In genomic region chr8:43603657-43604056, GRCm38 (mm10) we compare ENCODE assay signal across 34 mouse cellular contexts. TPM values are rescaled to one million over a fixed set of nuclear protein-coding genes. Genes with fewer than 3 reads are reported as not detected.
"Had no signal": no experiment of that assay in that cellular context is flagged by ENCODE, and none has a peak within 500 bp of the region (broad histone marks: within the 10 kb centered on the region; RNA-seq: fewer than 3 reads in every experiment).

No protein-coding gene starts in this region.

RNA-seq across cellular contexts. Expression of gene Gm5346, which starts 23.4 kb away (rescaled TPM):
- total RNA-seq: common myeloid progenitor, adult 5-6 weeks; forebrain, postnatal 0 days; gastrocnemius, adult 18-20 months; gastrocnemius, adult 2 months; gastrocnemius, adult 8-10 months; gastrocnemius, postnatal 10 days; gastrocnemius, postnatal 14 days; gastrocnemius, postnatal 25 days; gastrocnemius, postnatal 36 days; gastrocnemius, postnatal 4 days; granulocyte monocyte progenitor cell, adult 5-6 weeks; heart, adult 18-20 months; heart, adult 2 months; heart, adult 8-10 months had no signal
- polyA plus RNA-seq: cortical plate, adult 2 months; embryonic facial prominence, embryonic 10.5 days; embryonic facial prominence, embryonic 11.5 days; embryonic facial prominence, embryonic 12.5 days; embryonic facial prominence, embryonic 13.5 days; embryonic facial prominence, embryonic 14.5 days; embryonic facial prominence, embryonic 15.5 days; erythroblast, embryonic 14.5 days; forebrain, embryonic 10.5 days; forebrain, embryonic 11.5 days; forebrain, embryonic 12.5 days; forebrain, embryonic 13.5 days; forebrain, embryonic 14.5 days; forebrain, embryonic 15.5 days; forebrain, embryonic 16.5 days; forebrain, postnatal 0 days; frontal cortex, adult 2 months; gonadal fat pad, adult 2 months; heart, adult 2 months; heart, embryonic 10.5 days; heart, embryonic 11.5 days; heart, embryonic 12.5 days had no signal

RNA-seq across cellular contexts. Expression of gene Adam26a, which starts 27.1 kb away (rescaled TPM):
- total RNA-seq: common myeloid progenitor, adult 5-6 weeks; gastrocnemius, adult 18-20 months; gastrocnemius, adult 2 months; gastrocnemius, adult 8-10 months; gastrocnemius, postnatal 10 days; gastrocnemius, postnatal 14 days; gastrocnemius, postnatal 25 days; gastrocnemius, postnatal 36 days; gastrocnemius, postnatal 4 days; granulocyte monocyte progenitor cell, adult 5-6 weeks; heart, adult 18-20 months; heart, adult 2 months; heart, adult 8-10 months had no signal
- polyA plus RNA-seq: cortical plate, adult 2 months; embryonic facial prominence, embryonic 10.5 days; embryonic facial prominence, embryonic 11.5 days; embryonic facial prominence, embryonic 12.5 days; embryonic facial prominence, embryonic 13.5 days; embryonic facial prominence, embryonic 14.5 days; embryonic facial prominence, embryonic 15.5 days; erythroblast, embryonic 14.5 days; forebrain, embryonic 10.5 days; forebrain, embryonic 11.5 days; forebrain, embryonic 12.5 days; forebrain, embryonic 13.5 days; forebrain, embryonic 14.5 days; forebrain, embryonic 15.5 days; forebrain, embryonic 16.5 days; forebrain, postnatal 0 days; frontal cortex, adult 2 months; gonadal fat pad, adult 2 months; heart, adult 2 months; heart, embryonic 10.5 days; heart, embryonic 11.5 days; heart, embryonic 12.5 days had no signal
